Mouse (Mus musculus): ENCODE measurements around the gene Gm5773. TPM values are rescaled to one million over a fixed set of nuclear protein-coding genes. Genes with fewer than 3 reads are reported as not detected.
"Not testable (repeated sequence)": the region's sequence is repeated elsewhere in the genome, so short reads cannot be mapped to it uniquely, and the experiment has no call there.

Gm5773 gene
- total RNA-seq (2022), result not detected

- DNase-seq (ENCODE audit: low spot score in 2 of 2), result not testable (repeated sequence)
Observed at GRCm38 (mm10) chr3:93772700-93773099, at the start of gene Gm5773. TSS of gene Gm5773 (plus strand) at chr3:93773000.

GRCm38 (mm10) chr3:93745475-93745874, 27.3 kb upstream of the Gm5773 start:
- DNase-seq (ENCODE audit: low spot score in 2 of 2), result not testable (repeated sequence)

GRCm38 (mm10) chr3:93754022-93754421, 18.8 kb upstream of the Gm5773 start:
- DNase-seq (ENCODE audit: low spot score in 2 of 2), result not testable (repeated sequence)

GRCm38 (mm10) chr3:93796098-93796497, 23.3 kb downstream of the Gm5773 start, which contains the start of gene Tdpoz4:
TSS of gene Tdpoz4 (plus strand) at chr3:93796398.
- not testable (repeated sequence) for DNase-seq (ENCODE audit: low spot score in 2 of 2)

GRCm38 (mm10) chr3:93813341-93813740, 40.5 kb downstream of the Gm5773 start:
- not testable (repeated sequence) for DNase-seq (ENCODE audit: low spot score in 2 of 2)

Other genes starting within 250 kb of the Gm5773 start
- gene S100a10, start 217.9 kb upstream of the Gm5773 start, total RNA-seq (2022), result 10 to 100 TPM; 16.5 to 34.3 (median 26.9) TPM
- gene Tdpoz2, start 120.3 kb upstream of the Gm5773 start, total RNA-seq (2022), result not detected
- gene Tdpoz1, start 96.7 kb upstream of the Gm5773 start, total RNA-seq (2022), result not detected
- not detected for gene Gm37596, start 79.9 kb upstream of the Gm5773 start, total RNA-seq (2022)
- gene Tdpoz4, start 23.4 kb downstream of the Gm5773 start, total RNA-seq (2022), result not detected
- not detected for gene Tdpoz3, start 53.0 kb downstream of the Gm5773 start, total RNA-seq (2022)
- gene Gm9117, start 170.5 kb downstream of the Gm5773 start, total RNA-seq (2022), result not detected
- not detected for gene Tdpoz5, start 188.3 kb downstream of the Gm5773 start, total RNA-seq (2022)

Data from gastrocnemius, adult 8-10 months (tissue).